Mouse (Mus musculus): Measurements from ENCODE around the gene Olfr1093. TPM values are rescaled to one million over a fixed set of nuclear protein-coding genes. Genes with fewer than 3 reads are reported as not detected.

Gene Olfr1093
- not detected for total RNA-seq (2021)
- long read RNA-seq, experiment 1, result 0 reads
- long read RNA-seq, experiment 2, result 0 reads

- no peak for DNase-seq
These were observed at the start of gene Olfr1093 for GRCm38 (mm10) chr2:86782179-86782578. TSS of gene Olfr1093 (plus strand) at chr2:86782479.

GRCm38 (mm10) chr2:86733601-86734000 lies 48.7 kb upstream of the Olfr1093 start, which contains the start of gene Olfr1089:
TSS of gene Olfr1089 (minus strand) at chr2:86733701.
- DNase-seq, result no peak

- DNase-seq, result no peak
These were observed 23.4 kb upstream of the Olfr1093 start, which contains the start of gene Olfr1090 for GRCm38 (mm10) chr2:86758893-86759292. TSS of gene Olfr1090 (minus strand) at chr2:86758993.

DNA sequence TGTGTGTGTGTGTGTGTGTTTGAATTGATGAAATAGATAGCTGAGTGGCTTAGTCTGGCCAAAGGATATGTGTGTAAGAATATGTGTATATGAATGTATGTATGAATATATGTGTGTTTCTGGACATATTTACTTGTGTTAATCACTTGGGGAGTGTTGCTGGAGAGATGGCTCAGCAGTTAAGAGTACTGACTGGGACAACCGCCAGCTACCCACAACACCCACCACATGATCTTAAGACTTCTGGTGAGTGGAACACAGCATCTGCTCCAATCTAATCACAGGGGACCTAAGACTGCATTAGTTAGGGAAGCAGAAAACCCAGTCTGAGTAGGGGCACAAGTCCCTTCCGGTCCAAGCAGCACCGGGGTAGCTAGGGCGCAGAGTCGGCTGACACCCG lies 21.2 kb upstream of the Olfr1093 start:
- DNase-seq, result no peak

DNA sequence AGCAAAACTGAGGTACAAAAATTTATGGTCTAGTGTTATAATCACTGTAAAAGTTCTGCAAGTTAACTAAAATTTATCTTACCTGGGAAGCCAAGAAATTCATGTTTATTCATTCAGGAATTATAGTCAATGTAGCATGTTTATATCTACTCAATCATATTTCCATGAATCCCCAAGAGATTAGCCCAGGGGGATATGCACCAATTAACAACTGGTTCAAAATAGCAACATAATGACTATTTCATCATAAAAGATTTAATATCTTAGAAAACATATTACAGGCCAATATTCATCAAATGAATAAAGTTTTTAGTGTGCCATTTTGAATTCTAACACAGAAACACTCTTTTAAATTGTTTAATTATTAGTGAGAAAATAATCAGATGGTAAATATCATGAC lies 27.6 kb downstream of the Olfr1093 start, which contains the start of gene Olfr141:
Gene Olfr141, minus strand, starts transcription at position 101 of the 400 bp plus-strand sequence.
- no peak for DNase-seq

DNA sequence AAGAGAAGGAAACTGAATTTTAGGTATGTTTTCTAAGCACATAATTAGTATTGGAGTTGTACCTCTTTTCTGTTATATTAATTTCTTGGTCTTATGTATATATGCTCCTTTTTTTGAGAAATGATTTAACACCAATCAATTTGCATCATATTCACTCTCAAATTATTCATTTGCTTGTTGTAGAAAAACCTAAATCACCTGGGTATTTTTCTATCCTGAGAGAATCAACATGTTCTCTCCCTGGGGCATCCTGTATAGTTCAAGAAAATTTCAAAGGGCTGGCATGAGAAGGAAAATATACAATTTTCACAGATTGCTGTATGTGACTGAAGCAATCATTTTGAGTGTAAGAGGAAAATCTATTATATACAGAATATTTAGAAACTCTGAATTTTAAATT lies 42.1 kb downstream of the Olfr1093 start, which contains the start of gene Olfr1094:
Gene Olfr1094, plus strand, starts transcription at position 301 of the 400 bp plus-strand sequence.
- DNase-seq, result no peak

Other genes starting within 250 kb of the Olfr1093 start
- gene Olfr1079, start 240.0 kb upstream of the Olfr1093 start, total RNA-seq (2021), result not detected
- gene Olfr1080, start 224.2 kb upstream of the Olfr1093 start, total RNA-seq (2021), result not detected
- gene Olfr1082, start 183.5 kb upstream of the Olfr1093 start, total RNA-seq (2021), result not detected
- gene Olfr1084, start 142.8 kb upstream of the Olfr1093 start, total RNA-seq (2021), result not detected
- gene Olfr1085, start 120.5 kb upstream of the Olfr1093 start, total RNA-seq (2021), result not detected
- gene Olfr1086, start 102.4 kb upstream of the Olfr1093 start, total RNA-seq (2021), result not detected
- gene Olfr1087, start 84.1 kb upstream of the Olfr1093 start, total RNA-seq (2021), result not detected
- gene Olfr1089, start 48.8 kb upstream of the Olfr1093 start, total RNA-seq (2021), result not detected
- not detected for gene Olfr1090, start 23.5 kb upstream of the Olfr1093 start, total RNA-seq (2021)
- not detected for gene Olfr141, start 27.5 kb downstream of the Olfr1093 start, total RNA-seq (2021)
- not detected for gene Olfr1094, start 42.2 kb downstream of the Olfr1093 start, total RNA-seq (2021)
- gene Olfr1095, start 69.2 kb downstream of the Olfr1093 start, total RNA-seq (2021), result not detected
- gene Gm13723, start 92.3 kb downstream of the Olfr1093 start, total RNA-seq (2021), result not detected
- not detected for gene Olfr1097, start 109.7 kb downstream of the Olfr1093 start, total RNA-seq (2021)
- not detected for gene Olfr1098, start 142.1 kb downstream of the Olfr1093 start, total RNA-seq (2021)
- not detected for gene Olfr1099, start 178.2 kb downstream of the Olfr1093 start, total RNA-seq (2021)
- gene Olfr1100, start 197.5 kb downstream of the Olfr1093 start, total RNA-seq (2021), result not detected
- not detected for gene Olfr1101, start 208.7 kb downstream of the Olfr1093 start, total RNA-seq (2021)
- not detected for gene Olfr1102, start 215.9 kb downstream of the Olfr1093 start, total RNA-seq (2021)
- not detected for gene Olfr1104, start 244.6 kb downstream of the Olfr1093 start, total RNA-seq (2021)

Data from heart, adult 18-20 months (tissue).